Mouse (Mus musculus): Measurements from ENCODE around the gene Lrpprc.

- TF ChIP-seq CTCF (IDR thresholded peaks at IDR 0.05; ENCODE audit: low read depth, low read length) (no peak), POLR2A (IDR thresholded peaks at IDR 0.05; ENCODE audit: extremely low read depth, insufficient read depth, low read length) (no peak)
Observed at GRCm38 (mm10) chr17:84790043-84790442, 546 bp downstream of the Lrpprc start.

All from liver, adult 2 months (tissue).